Mouse (Mus musculus): Measurements from ENCODE around the gene Tshr.

DNA sequence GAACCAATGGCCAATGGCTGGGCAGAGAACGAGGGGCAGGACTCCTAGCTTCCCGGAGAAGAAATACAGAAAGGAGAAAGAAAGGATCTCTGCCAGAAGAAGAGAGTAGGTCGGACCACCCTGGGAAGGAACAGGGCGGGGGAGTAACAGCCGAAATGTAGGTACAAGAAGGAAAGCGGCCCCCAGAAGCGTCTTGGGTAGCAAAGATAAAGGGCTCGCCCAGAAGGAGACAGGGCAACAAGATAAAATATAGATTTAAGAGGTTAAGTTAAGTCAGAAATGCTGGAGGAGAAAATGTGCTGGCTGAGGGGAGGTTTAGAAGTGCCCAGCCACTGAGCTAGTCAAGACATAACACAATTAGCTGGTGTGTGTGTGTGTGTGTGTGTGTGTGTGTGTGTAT lies 30.6 kb upstream of the Tshr start:
- TF ChIP-seq CTCF (IDR thresholded peaks at IDR 0.05; ENCODE audit: borderline replicate concordance, extremely low read depth, insufficient read depth, insufficient read length): no peak
- TF ChIP-seq POLR2A (IDR thresholded peaks at IDR 0.05; ENCODE audit: borderline replicate concordance, extremely low read depth, insufficient read depth, insufficient read length, poor library complexity, severe bottlenecking): no peak

All from brain, embryonic 14.5 days (tissue).